Mouse (Mus musculus) brown adipose tissue, adult 24 weeks (tissue): Measurements from ENCODE around the gene Smug1. TPM values are rescaled to one million over a fixed set of nuclear protein-coding genes. Genes with fewer than 3 reads are reported as not detected.

Source experiments
- H3K27ac ChIP-seq: fragments of 200-500 bp; replicated peaks from 2 replicates; pipeline ENCODE4 v1.5.1; 2012; ENCODE audit warnings: low read depth, mild to moderate bottlenecking, low read length
- H3K4me1 ChIP-seq: fragments of 200-500 bp; 2 replicates; pipeline ENCODE4 v1.6.1; 2012; ENCODE audit warnings: low read length, mixed read lengths; ENCODE audit not compliant: control insufficient read depth, insufficient read depth, insufficient read length
- H3K4me3 ChIP-seq: fragments of 200-500 bp; 2 replicates; pipeline ENCODE4 v1.5.1; 2012; ENCODE audit warnings: low read depth, mild to moderate bottlenecking, low read length, moderate library complexity; ENCODE audit not compliant: insufficient read depth
- polyA plus RNA-seq: library from polyadenylated mRNA; stranded (reverse); fragments of >200 nt; gene quantifications from 2 replicates; pipeline ENCODE4 v1.2.4, GENCODE M21; 2012; ENCODE audit not compliant: missing spikeins, insufficient read depth, insufficient read length

The Smug1 gene
- polyA plus RNA-seq, 1 experiment: 6.3 TPM

DNA sequence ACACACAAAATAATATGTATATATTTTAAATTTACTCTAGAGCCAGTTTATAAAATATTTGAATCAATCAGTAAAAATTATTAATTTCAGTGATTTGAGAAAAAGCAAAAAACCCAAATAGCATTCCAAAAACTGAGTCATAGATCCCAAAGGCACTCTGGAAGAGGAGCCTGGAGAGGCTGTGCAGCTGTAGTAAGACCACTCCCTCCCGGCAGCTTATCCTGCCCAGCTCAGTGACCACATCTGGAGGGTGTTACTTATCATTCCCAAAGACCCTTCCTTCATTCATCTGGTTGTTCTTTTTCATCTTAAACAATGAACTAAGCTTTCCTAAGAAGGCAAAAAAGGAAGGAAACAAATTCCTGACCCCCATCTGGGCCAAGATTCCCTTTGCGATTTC, 54.6 kb downstream of the Smug1 start:
- Histone ChIP-seq H3K27ac (no peak overlapping the region), H3K4me3 (no peak overlapping the region), H3K4me1 (no peaks in the 10 kb centered on the region)

DNA sequence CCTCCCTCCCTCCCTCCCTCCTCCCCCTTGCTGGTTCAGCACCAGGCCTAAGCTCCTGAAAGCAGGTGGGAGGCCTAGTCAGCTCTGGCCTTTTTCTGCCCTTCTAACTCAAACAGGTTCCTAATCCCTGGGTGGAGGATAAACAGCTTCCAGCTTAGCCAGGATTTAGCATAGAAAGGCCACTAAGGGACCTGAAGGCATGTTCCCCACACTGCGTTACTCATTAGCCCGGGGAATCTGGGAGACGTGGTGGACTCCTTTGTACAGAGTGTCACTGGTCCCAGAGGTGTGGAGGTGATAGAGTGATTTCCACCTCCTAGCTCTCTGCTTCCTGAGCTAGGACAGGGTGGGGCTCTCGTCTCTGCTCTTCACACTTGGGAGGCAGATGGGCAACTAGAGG, 57.0 kb downstream of the Smug1 start:
- Histone ChIP-seq H3K27ac (no peak overlapping the region), H3K4me3 (no peak overlapping the region)

GRCm38 (mm10) chr15:103108066-103108676, 58.7 kb downstream of the Smug1 start:
- no peak overlapping the region for H3K27ac ChIP-seq
- no peaks in the 10 kb centered on the region for H3K4me1 ChIP-seq
- no peak overlapping the region for H3K4me3 ChIP-seq

More for the DNA sequence above, 57.0 kb downstream of the Smug1 start:
- no peaks in the 10 kb centered on the region for H3K4me1 ChIP-seq

GRCm38 (mm10) chr15:103106201-103106600, 60.7 kb downstream of the Smug1 start:
- no peak overlapping the region for H3K27ac ChIP-seq
- no peak overlapping the region for H3K4me3 ChIP-seq
- H3K4me1 ChIP-seq: no peaks in the 10 kb centered on the region

Other genes with a start within 250 kb of the Smug1 start
- gene Hoxc13, start 246.0 kb downstream of the Smug1 start, polyA plus RNA-seq: not detected in 2 replicates
- gene Hoxc12, start 230.3 kb downstream of the Smug1 start, polyA plus RNA-seq: not detected in 2 replicates
- gene Hoxc11, start 212.7 kb downstream of the Smug1 start, polyA plus RNA-seq: not detected in 2 replicates
- gene Hoxc10, start 200.3 kb downstream of the Smug1 start, polyA plus RNA-seq: not detected in 2 replicates
- gene Hoxc5, start 199.6 kb downstream of the Smug1 start, polyA plus RNA-seq: 14.1 and 15.1 TPM in 2 replicates
- gene Hoxc9, start 190.7 kb downstream of the Smug1 start, polyA plus RNA-seq: not detected in 2 replicates
- 8.9 and 9.8 TPM in 2 replicates for gene Hoxc8, start 176.5 kb downstream of the Smug1 start, polyA plus RNA-seq
- gene Hoxc6, start 168.8 kb downstream of the Smug1 start, polyA plus RNA-seq: 17.1 and 21.7 TPM in 2 replicates
- 9.4 and 13.7 TPM in 2 replicates for gene Hoxc4, start 148.2 kb downstream of the Smug1 start, polyA plus RNA-seq
- 29.2 and 37.9 TPM in 2 replicates for gene Cbx5, start 72.7 kb upstream of the Smug1 start, polyA plus RNA-seq
- gene Hnrnpa1, start 73.3 kb upstream of the Smug1 start, polyA plus RNA-seq: 50.5 and 76.9 TPM in 2 replicates
- gene Nfe2, start 91.3 kb upstream of the Smug1 start, polyA plus RNA-seq: not detected in 2 replicates
- 85.4 and 95.1 TPM in 2 replicates for gene Copz1, start 105.6 kb upstream of the Smug1 start, polyA plus RNA-seq
- not detected in 2 replicates for gene Gpr84, start 143.5 kb upstream of the Smug1 start, polyA plus RNA-seq
- 12.2 and 17.4 TPM in 2 replicates for gene Zfp385a, start 173.0 kb upstream of the Smug1 start, polyA plus RNA-seq
- 2.7 and 5.3 TPM in 2 replicates for gene Itga5, start 199.7 kb upstream of the Smug1 start, polyA plus RNA-seq